Mouse (Mus musculus) liver, adult 2 months (tissue): Measurements from ENCODE around the gene C330021F23Rik.

Source experiments
- CTCF ChIP-seq: fragments of 200-500 bp; IDR thresholded peaks from 2 replicates; pipeline ENCODE4 v1.5.1; 2011; ENCODE audit warnings: low read depth, low read length, control low read depth
- POLR2A ChIP-seq: fragments of 200-500 bp; IDR thresholded peaks from 2 replicates; pipeline ENCODE4 v1.6.1; 2011; ENCODE audit warnings: low read length, control low read depth; ENCODE audit not compliant: insufficient read depth; ENCODE audit errors: extremely low read depth

DNA sequence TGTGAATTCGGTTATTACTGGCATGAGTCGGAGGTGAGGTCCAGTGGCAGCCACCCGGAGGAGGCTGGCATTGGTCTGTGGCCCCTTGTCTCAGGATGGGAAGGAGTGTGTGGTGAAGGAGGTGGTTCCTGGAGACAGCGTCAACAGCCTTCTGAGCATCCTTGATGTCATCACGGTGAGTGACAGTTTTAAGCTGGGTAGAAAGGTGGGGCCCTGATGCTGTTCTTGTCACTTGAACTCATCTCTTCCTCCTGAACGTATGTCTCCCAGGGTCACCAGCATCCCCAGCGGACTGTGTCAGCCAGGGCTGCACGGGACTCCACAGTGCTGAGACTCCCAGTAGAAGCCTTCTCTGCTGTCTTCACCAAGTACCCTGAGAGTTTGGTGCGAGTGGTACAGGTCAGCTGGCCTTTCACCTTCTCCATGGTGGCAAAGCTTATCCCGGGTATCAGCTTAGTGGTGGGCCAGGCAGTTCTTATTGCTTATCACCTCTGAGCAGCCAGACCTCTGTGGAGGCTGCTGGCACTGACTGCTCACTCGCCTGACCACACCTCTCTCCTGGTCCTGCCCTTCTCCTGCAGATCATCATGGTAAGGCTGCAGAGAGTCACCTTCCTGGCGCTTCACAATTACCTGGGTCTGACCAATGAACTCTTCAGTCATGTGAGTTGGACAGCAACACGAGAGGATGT, 45.6 kb upstream of the C330021F23Rik start:
- TF ChIP-seq CTCF (no peak), POLR2A (no peak)
